In the genomic region with DNA sequence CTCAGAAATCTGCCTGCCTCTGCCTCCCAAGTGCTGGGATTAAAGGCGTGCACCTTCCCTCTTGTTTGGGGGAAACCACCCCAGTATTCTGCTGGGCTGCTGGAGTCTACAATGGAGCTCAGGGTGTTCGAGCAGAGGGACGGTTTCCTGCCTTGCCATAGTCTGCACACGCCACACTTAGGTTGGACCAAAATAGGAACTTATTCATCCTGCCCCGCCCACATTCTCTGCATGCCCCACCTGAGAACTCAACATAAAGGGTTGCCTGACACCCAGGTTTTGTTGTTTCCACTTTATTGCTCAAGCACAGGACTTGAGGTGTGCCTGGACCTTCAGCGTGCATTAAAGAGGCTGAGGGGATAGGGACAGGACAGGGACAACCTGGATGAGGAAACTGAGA, we compare ENCODE assay signal across 25 mouse cellular contexts. TPM values are rescaled to one million over a fixed set of nuclear protein-coding genes. Genes with fewer than 3 reads are reported as not detected.
DNase-seq lines count a peak whose midpoint lies in the region; ATAC-seq and TF ChIP-seq lines count a peak whose summit lies in the region.
"Had no signal": no experiment of that assay in that cellular context is flagged by ENCODE, and none has a peak within 500 bp of the region (broad histone marks: within the 10 kb centered on the region; RNA-seq: fewer than 3 reads in every experiment).

No protein-coding gene starts in this region.

- no peak overlapping the region for H3K27ac ChIP-seq in intestine, embryonic 14.5 days (ENCODE audit: low read depth)
- H3K27ac ChIP-seq in intestine, postnatal 0 days (ENCODE audit: low read depth, low read length): no peak overlapping the region
- no peak overlapping the region for H3K27ac ChIP-seq in intestine, embryonic 15.5 days
- H3K27ac ChIP-seq: embryonic facial prominence, embryonic 12.5 days; forebrain, embryonic 15.5 days; heart, embryonic 10.5 days; hindbrain, embryonic 12.5 days had no signal

- no peak overlapping the region for H3K9ac ChIP-seq in intestine, embryonic 14.5 days (ENCODE audit: low read length)
- H3K9ac ChIP-seq in intestine, postnatal 0 days (ENCODE audit: low read depth, low read length): no peak overlapping the region
- no peak overlapping the region for H3K9ac ChIP-seq in intestine, embryonic 15.5 days
- H3K9ac ChIP-seq: embryonic facial prominence, embryonic 12.5 days; forebrain, embryonic 15.5 days; hindbrain, embryonic 12.5 days had no signal

- H3K4me1 ChIP-seq in intestine, embryonic 14.5 days (replicated peaks; ENCODE audit: control insufficient read depth, insufficient read depth, low read length): 0 out of 2 replicates have a peak, but pooled peaks cover 3% of the 10 kb centered on the region
- H3K4me1 ChIP-seq in intestine, postnatal 0 days (replicated peaks; ENCODE audit: control insufficient read depth, insufficient read depth, low read length): no peaks in the 10 kb centered on the region
- no peaks in the 10 kb centered on the region for H3K4me1 ChIP-seq in intestine, embryonic 15.5 days (replicated peaks)
- H3K4me1 ChIP-seq: embryonic facial prominence, embryonic 12.5 days; heart, embryonic 10.5 days; hindbrain, embryonic 12.5 days had no signal

- ATAC-seq in intestine, embryonic 14.5 days (replicated peaks; ENCODE audit: low FRiP score, low TSS enrichment, low read depth): 0 out of 2 replicates have a peak, but pooled peaks have one; percentile 14
- no peak for ATAC-seq in intestine, postnatal 0 days
- peak; percentile 16; the same call in 1 of the 2 replicates for ATAC-seq in intestine, embryonic 15.5 days
- ATAC-seq: activated CD4-positive, CD25-positive, alpha-beta regulatory T cell, adult 4 months; forebrain, embryonic 15.5 days; hindbrain, embryonic 16.5 days had no signal

- no peaks in the 10 kb centered on the region for H3K9me3 ChIP-seq in intestine, embryonic 14.5 days (ENCODE audit: control insufficient read depth, low read length)
- H3K9me3 ChIP-seq in intestine, postnatal 0 days (ENCODE audit: control insufficient read depth): no peaks in the 10 kb centered on the region
- no peaks in the 10 kb centered on the region for H3K9me3 ChIP-seq in intestine, embryonic 15.5 days
- H3K9me3 ChIP-seq: embryonic facial prominence, embryonic 12.5 days; forebrain, embryonic 15.5 days; heart, embryonic 10.5 days; hindbrain, embryonic 12.5 days had no signal

- TF ChIP-seq CTCF in intestine, postnatal 0 days (IDR thresholded peaks at IDR 0.05; ENCODE audit: low read depth): no peak

- H3K27me3 ChIP-seq in intestine, embryonic 14.5 days (replicated peaks; ENCODE audit: control insufficient read depth, insufficient read depth, low read length): no peaks in the 10 kb centered on the region
- no peaks in the 10 kb centered on the region for H3K27me3 ChIP-seq in intestine, postnatal 0 days (replicated peaks; ENCODE audit: control insufficient read depth, insufficient read depth, low read length)
- no peaks in the 10 kb centered on the region for H3K27me3 ChIP-seq in intestine, embryonic 15.5 days (replicated peaks)
- H3K27me3 ChIP-seq: embryonic facial prominence, embryonic 12.5 days; forebrain, embryonic 15.5 days; hindbrain, embryonic 12.5 days had no signal

- no peak overlapping the region for H3K4me2 ChIP-seq in intestine, embryonic 14.5 days (ENCODE audit: low read length)
- no peak overlapping the region for H3K4me2 ChIP-seq in intestine, postnatal 0 days (replicated peaks; ENCODE audit: low read depth)
- no peak overlapping the region for H3K4me2 ChIP-seq in intestine, embryonic 15.5 days (replicated peaks)
- H3K4me2 ChIP-seq: embryonic facial prominence, embryonic 12.5 days; forebrain, embryonic 15.5 days; hindbrain, embryonic 12.5 days had no signal

- WGBS in intestine, embryonic 14.5 days: 87% methylated on average over 6 of the region's 6 CpGs
- WGBS in intestine, postnatal 0 days: 74% methylated on average over 6 of the region's 6 CpGs
- WGBS in intestine, embryonic 15.5 days: 84% methylated on average over 6 of the region's 6 CpGs

- no peak for DNase-seq in intestine, embryonic 14.5 days (ENCODE audit: low spot score)
- peak; percentile 26 for DNase-seq in lung, postnatal 36 days
- DNase-seq in lung, postnatal 4 days: no peak
- DNase-seq in heart, adult 8-10 months (ENCODE audit: low spot score): no peak
- DNase-seq in adrenal gland, adult 2 months: no peak
- no peak for DNase-seq in layer of hippocampus, adult 11-12 months (ENCODE audit: low spot score)
- DNase-seq: adrenal gland, postnatal 36 days; cerebellum, adult 8-10 months; cerebellum, postnatal 25 days; gastrocnemius, postnatal 36 days; heart, postnatal 10 days; heart, postnatal 4 days had no signal

- H3K4me3 ChIP-seq in intestine, embryonic 14.5 days (ENCODE audit: low read depth, low read length): no peak overlapping the region
- H3K4me3 ChIP-seq in intestine, postnatal 0 days (ENCODE audit: low read depth, low read length): no peak overlapping the region
- no peak overlapping the region for H3K4me3 ChIP-seq in intestine, embryonic 15.5 days (replicated peaks)
- H3K4me3 ChIP-seq: embryonic facial prominence, embryonic 12.5 days; forebrain, embryonic 15.5 days; heart, embryonic 10.5 days; hindbrain, embryonic 12.5 days had no signal

- peaks cover 71% of the 10 kb centered on the region for H3K36me3 ChIP-seq in intestine, embryonic 14.5 days (ENCODE audit: control insufficient read depth, insufficient read depth, low read length)
- peaks cover 70% of the 10 kb centered on the region for H3K36me3 ChIP-seq in intestine, postnatal 0 days (ENCODE audit: control insufficient read depth, insufficient read depth)
- peaks cover 55% of the 10 kb centered on the region for H3K36me3 ChIP-seq in intestine, embryonic 15.5 days

RNA-seq across cellular contexts. Expression of a gene that starts 5.1 kb away (rescaled TPM):
- 29.6 and 35.9 TPM in 2 replicates for polyA plus RNA-seq in intestine, embryonic 14.5 days (2014; fragmentation: Nextera tagmentation; extraction: Ambion mirVana)
- polyA plus RNA-seq in intestine, postnatal 0 days (2015; fragmentation: Nextera tagmentation; extraction: Ambion mirVana): 9.4 and 11.9 TPM in 2 replicates
- 24.4 and 24.8 TPM in 2 replicates for polyA plus RNA-seq in intestine, embryonic 15.5 days (2015; fragmentation: Nextera tagmentation; extraction: Ambion mirVana)
- total RNA-seq in heart, adult 8-10 months (2022): 10 to 100 TPM; 16.0 to 20.0 (median 16.9) TPM
- total RNA-seq in adrenal gland, adult 2 months (2021): 10 to 100 TPM; 28.6 to 32.8 TPM
- 31.7 and 40.3 TPM in 2 replicates for polyA plus RNA-seq in adrenal gland, adult 2 months (2012; rRNA removed)

RNA-seq across cellular contexts. Expression of a gene that starts 8.7 kb away (rescaled TPM):
- polyA plus RNA-seq in intestine, embryonic 14.5 days (2014; fragmentation: Nextera tagmentation; extraction: Ambion mirVana): 489 and 529 TPM in 2 replicates
- 113 and 116 TPM in 2 replicates for polyA plus RNA-seq in intestine, postnatal 0 days (2015; fragmentation: Nextera tagmentation; extraction: Ambion mirVana)
- polyA plus RNA-seq in intestine, embryonic 15.5 days (2015; fragmentation: Nextera tagmentation; extraction: Ambion mirVana): 511 and 518 TPM in 2 replicates
- 100 to 1,000 TPM; 337 to 380 (median 365) TPM for total RNA-seq in heart, adult 8-10 months (2022)
- 100 to 1,000 TPM; 229 to 272 TPM for total RNA-seq in adrenal gland, adult 2 months (2021)
- polyA plus RNA-seq in adrenal gland, adult 2 months (2012; rRNA removed): 187 and 202 TPM in 2 replicates

RNA-seq across cellular contexts. Expression of a gene that starts 30.7 kb away (rescaled TPM):
- polyA plus RNA-seq in intestine, embryonic 14.5 days (2014; fragmentation: Nextera tagmentation; extraction: Ambion mirVana): 6.1 and 6.6 TPM in 2 replicates
- polyA plus RNA-seq in intestine, postnatal 0 days (2015; fragmentation: Nextera tagmentation; extraction: Ambion mirVana): 2.3 and 3.4 TPM in 2 replicates
- 4.9 TPM in 2 replicates for polyA plus RNA-seq in intestine, embryonic 15.5 days (2015; fragmentation: Nextera tagmentation; extraction: Ambion mirVana)
- total RNA-seq in heart, adult 8-10 months (2022): 1 to 10 TPM; 1.1 to 1.8 (median 1.3) TPM
- 1 to 10 TPM; 2.1 to 2.5 TPM for total RNA-seq in adrenal gland, adult 2 months (2021)
- polyA plus RNA-seq in adrenal gland, adult 2 months (2012; rRNA removed): 2.6 and 3.9 TPM in 2 replicates

RNA-seq across cellular contexts. Expression of a gene that starts 54.5 kb away (rescaled TPM):
- polyA plus RNA-seq in intestine, embryonic 14.5 days (2014; fragmentation: Nextera tagmentation; extraction: Ambion mirVana): not detected in 2 replicates
- polyA plus RNA-seq in intestine, postnatal 0 days (2015; fragmentation: Nextera tagmentation; extraction: Ambion mirVana): not detected in 2 replicates
- not detected in 2 replicates for polyA plus RNA-seq in intestine, embryonic 15.5 days (2015; fragmentation: Nextera tagmentation; extraction: Ambion mirVana)
- not detected for total RNA-seq in heart, adult 8-10 months (2022)
- total RNA-seq in adrenal gland, adult 2 months (2021): not detected
- 0.30 TPM in 1 of 2 replicates, not detected in the other for polyA plus RNA-seq in adrenal gland, adult 2 months (2012; rRNA removed)
- total RNA-seq: adrenal gland, adult 18-20 months; adrenal gland, postnatal 36 days; gastrocnemius, adult 8-10 months; gastrocnemius, postnatal 36 days; heart, postnatal 10 days; heart, postnatal 4 days had no signal
- polyA plus RNA-seq: activated CD4-positive, CD25-positive, alpha-beta regulatory T cell, adult 4 months; C2C12; embryonic facial prominence, embryonic 12.5 days; forebrain, embryonic 11.5 days; forebrain, embryonic 15.5 days; heart, embryonic 10.5 days; heart, embryonic 14.5 days; hindbrain, embryonic 12.5 days; hindbrain, embryonic 16.5 days had no signal

RNA-seq across cellular contexts. Expression of a gene that starts 54.6 kb away (rescaled TPM):
- 0.43 TPM in 1 of 2 replicates, not detected in the other for polyA plus RNA-seq in intestine, embryonic 14.5 days (2014; fragmentation: Nextera tagmentation; extraction: Ambion mirVana)
- polyA plus RNA-seq in intestine, postnatal 0 days (2015; fragmentation: Nextera tagmentation; extraction: Ambion mirVana): not detected in 2 replicates
- polyA plus RNA-seq in intestine, embryonic 15.5 days (2015; fragmentation: Nextera tagmentation; extraction: Ambion mirVana): 0.13 and 0.16 TPM in 2 replicates
- total RNA-seq in heart, adult 8-10 months (2022): not detected
- total RNA-seq in adrenal gland, adult 2 months (2021): not detected
- polyA plus RNA-seq in adrenal gland, adult 2 months (2012; rRNA removed): not detected in 2 replicates
- total RNA-seq: adrenal gland, adult 18-20 months; adrenal gland, postnatal 36 days; gastrocnemius, adult 8-10 months; gastrocnemius, postnatal 36 days; heart, postnatal 10 days; heart, postnatal 4 days had no signal
- polyA plus RNA-seq: activated CD4-positive, CD25-positive, alpha-beta regulatory T cell, adult 4 months had no signal
